Mouse (Mus musculus) testis, adult 2 months (tissue): ENCODE results near the gene Syce1l. TPM values are rescaled to one million over a fixed set of nuclear protein-coding genes. Genes with fewer than 3 reads are reported as not detected.
A peak's percentile ranks its signal among the peaks of the same experiment; 100 is the strongest.

Experiments
- H3K27ac ChIP-seq: fragments of 200-500 bp; 2 replicates; pipeline ENCODE4 v1.5.1; 2012; ENCODE audit warnings: low read depth, low read length; ENCODE audit not compliant: control insufficient read depth, insufficient read depth
- H3K27me3 ChIP-seq: fragments of 200-500 bp; 2 replicates; pipeline ENCODE4 v1.6.1; 2012; ENCODE audit warnings: mild to moderate bottlenecking, low read length, moderate library complexity; ENCODE audit not compliant: control insufficient read depth, insufficient read depth
- H3K36me3 ChIP-seq: fragments of 200-500 bp; 2 replicates; pipeline ENCODE4 v1.6.1; 2012; ENCODE audit warnings: mild to moderate bottlenecking, low read length; ENCODE audit not compliant: control insufficient read depth, insufficient read depth
- H3K4me1 ChIP-seq: fragments of 200-500 bp; 2 replicates; pipeline ENCODE4 v1.6.1; 2012; ENCODE audit warnings: low read length; ENCODE audit not compliant: control insufficient read depth, insufficient read depth
- H3K4me3 ChIP-seq: fragments of 200-500 bp; 2 replicates; pipeline ENCODE4 v1.5.1; 2012; ENCODE audit warnings: low read depth, mild to moderate bottlenecking, low read length, moderate library complexity, mixed read lengths; ENCODE audit not compliant: control insufficient read depth
- CTCF ChIP-seq: fragments of 200-500 bp; IDR thresholded peaks from 2 replicates; pipeline ENCODE4 v1.5.1; 2012; ENCODE audit warnings: low read depth, mild to moderate bottlenecking, inconsistent platforms, low read length, moderate library complexity; ENCODE audit not compliant: control insufficient read depth, insufficient read depth, insufficient replicate concordance
- POLR2A ChIP-seq: fragments of 200-500 bp; IDR thresholded peaks from 2 replicates; pipeline ENCODE4 v1.6.1; 2012; ENCODE audit warnings: low read depth, mild to moderate bottlenecking, inconsistent platforms, low read length, moderate library complexity; ENCODE audit not compliant: control insufficient read depth
- polyA plus RNA-seq: library from polyadenylated mRNA; depleted of rRNA; stranded (reverse); fragments of >200 nt; gene quantifications from 2 replicates; pipeline ENCODE4 v1.2.3, GENCODE M21; 2012

The Syce1l gene
- polyA plus RNA-seq, 1 experiment = 33.3 TPM

DNA sequence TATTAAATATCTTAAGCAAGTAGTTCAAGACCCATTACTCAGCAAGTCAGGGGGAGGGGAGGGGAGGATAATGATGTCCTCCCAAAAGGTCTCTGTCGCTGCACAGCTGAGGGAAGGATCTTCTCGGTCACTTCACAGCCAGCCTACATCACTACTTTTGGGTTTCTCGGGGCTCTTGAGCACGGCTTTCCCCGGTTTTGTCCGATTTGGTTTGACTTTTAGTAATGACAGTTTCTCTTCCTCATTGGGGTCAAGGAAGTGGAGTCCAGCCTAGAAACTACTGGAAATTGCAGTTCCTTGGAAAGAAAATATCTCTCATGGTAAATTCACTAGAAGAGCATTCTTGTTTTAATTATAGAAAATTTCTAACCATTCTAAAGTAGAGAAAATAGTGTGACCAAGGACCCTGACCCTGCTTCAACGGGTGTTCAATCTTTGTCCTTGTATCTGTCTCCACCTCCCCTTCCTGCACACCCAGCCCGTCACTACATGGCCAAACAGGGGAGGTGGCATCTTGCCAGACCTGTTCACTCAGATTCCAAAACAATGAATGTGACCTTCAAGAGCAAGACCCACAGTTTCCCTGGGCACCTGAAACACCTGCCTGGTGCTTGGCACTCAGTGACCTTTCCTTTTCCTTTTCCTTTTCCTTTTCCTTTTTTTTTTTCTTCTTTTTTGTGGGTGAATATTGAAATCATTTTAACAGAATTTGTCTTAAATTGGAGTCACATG, 632 bp downstream of the Syce1l start:
- no peaks in the 10 kb centered on the region for H3K27me3 ChIP-seq
- no peaks in the 10 kb centered on the region; the same call in none of the 2 replicates for H3K36me3 ChIP-seq
- peaks cover 8% of the 10 kb centered on the region for H3K4me1 ChIP-seq
- H3K4me3 ChIP-seq = peak overlapping the region; percentile 74
- no peak overlapping the region for H3K27ac ChIP-seq
- no peak for TF ChIP-seq POLR2A
- no peak for TF ChIP-seq CTCF

DNA sequence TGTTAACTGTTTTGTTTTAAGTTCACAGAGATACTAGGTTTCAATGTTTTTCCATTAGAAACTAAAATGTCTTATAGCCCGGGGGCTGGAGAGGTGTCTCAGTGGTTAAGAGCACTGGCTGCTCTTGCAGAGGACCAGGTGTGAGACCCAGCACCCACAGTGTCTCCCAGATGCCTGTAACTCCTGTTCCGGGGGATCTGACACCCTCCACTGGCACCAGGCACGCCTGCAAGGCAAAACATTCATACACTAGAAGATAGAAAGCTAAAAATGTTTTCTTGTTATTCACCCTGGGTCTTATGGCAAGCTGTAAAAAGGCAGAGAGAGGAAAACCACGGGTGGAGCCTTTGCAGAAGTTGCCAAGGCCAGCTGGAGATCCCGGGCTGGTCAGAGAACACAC, 2.2 kb downstream of the Syce1l start:
- TF ChIP-seq CTCF = no peak
- no peak for TF ChIP-seq POLR2A
- Histone ChIP-seq H3K27me3 (no peaks in the 10 kb centered on the region), H3K36me3 (no peaks in the 10 kb centered on the region; the same call in 1 of the 2 replicates), H3K4me3 (no peak overlapping the region), H3K27ac (no peak overlapping the region), H3K4me1 (peaks cover 8% of the 10 kb centered on the region)

DNA sequence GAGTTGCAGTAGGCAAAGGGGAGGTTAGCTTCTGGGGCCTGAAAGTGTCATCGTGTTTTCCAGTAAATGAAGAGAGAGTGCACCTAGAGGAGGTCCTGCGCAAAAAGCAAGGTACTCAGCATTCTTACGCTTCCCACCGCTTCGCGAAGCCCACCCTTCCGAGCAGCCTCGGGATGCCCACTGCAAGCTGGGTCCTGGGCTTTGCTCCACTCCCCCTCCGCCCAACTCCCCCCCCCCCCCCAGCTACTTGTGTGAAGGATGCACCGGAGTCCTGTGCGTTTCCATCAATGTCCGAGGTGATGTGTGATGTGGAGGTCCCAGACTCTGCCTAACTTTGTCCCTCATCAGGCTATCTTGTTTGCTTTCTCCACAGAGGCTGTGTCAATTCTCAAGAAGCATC, 9.4 kb downstream of the Syce1l start:
- no peaks in the 10 kb centered on the region for H3K4me1 ChIP-seq
- TF ChIP-seq POLR2A = no peak
- TF ChIP-seq CTCF = no peak
- H3K27me3 ChIP-seq = no peaks in the 10 kb centered on the region
- H3K4me3 ChIP-seq = no peak overlapping the region
- H3K27ac ChIP-seq = no peak overlapping the region
- H3K36me3 ChIP-seq = no peaks in the 10 kb centered on the region

DNA sequence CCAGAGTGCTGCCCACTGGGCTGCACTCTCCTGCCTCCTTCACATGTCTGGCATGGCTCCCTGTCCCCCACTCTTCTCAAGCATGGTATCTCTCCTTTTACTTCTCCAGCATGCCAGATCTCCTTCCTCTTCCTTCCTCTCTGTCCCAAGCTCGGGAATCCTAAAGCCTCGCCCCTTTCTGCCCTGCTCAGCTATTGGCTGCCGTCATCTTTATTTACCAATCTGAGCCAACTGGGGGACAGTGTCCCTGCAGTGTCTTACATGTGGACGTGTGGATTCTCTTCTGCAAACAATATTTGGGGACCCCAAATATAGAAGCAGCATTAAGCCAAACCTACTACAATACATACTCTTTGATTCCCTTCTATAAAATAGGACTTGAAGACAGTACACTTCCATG, 10.1 kb downstream of the Syce1l start:
- Histone ChIP-seq H3K27ac (no peak overlapping the region), H3K4me1 (no peaks in the 10 kb centered on the region), H3K27me3 (no peaks in the 10 kb centered on the region), H3K4me3 (no peak overlapping the region), H3K36me3 (no peaks in the 10 kb centered on the region)
- TF ChIP-seq POLR2A (no peak), CTCF (no peak)

DNA sequence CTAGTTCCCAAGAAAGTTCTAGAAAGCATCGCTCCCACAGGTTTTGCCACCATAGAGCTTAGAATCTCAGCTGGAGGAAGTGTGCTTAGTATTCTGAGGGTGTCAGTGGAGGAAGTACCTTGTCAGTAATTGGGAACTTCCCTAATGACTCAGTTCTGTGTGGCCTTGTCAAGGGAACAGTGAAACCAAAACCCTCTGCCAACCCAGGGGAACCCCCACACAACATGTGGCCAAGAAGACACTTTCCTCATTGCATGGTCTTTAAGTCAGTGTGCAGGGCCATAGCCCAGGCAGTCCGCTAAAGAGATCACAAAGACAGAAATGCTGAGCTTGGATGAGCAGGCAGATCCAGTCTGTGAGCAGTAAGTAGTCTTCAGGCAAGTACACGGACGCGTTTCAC, 13.1 kb downstream of the Syce1l start:
- H3K4me1 ChIP-seq = no peaks in the 10 kb centered on the region
- TF ChIP-seq CTCF = no peak
- TF ChIP-seq POLR2A = no peak
- no peaks in the 10 kb centered on the region for H3K27me3 ChIP-seq
- no peak overlapping the region for H3K4me3 ChIP-seq
- no peaks in the 10 kb centered on the region for H3K36me3 ChIP-seq
- H3K27ac ChIP-seq = no peak overlapping the region

DNA sequence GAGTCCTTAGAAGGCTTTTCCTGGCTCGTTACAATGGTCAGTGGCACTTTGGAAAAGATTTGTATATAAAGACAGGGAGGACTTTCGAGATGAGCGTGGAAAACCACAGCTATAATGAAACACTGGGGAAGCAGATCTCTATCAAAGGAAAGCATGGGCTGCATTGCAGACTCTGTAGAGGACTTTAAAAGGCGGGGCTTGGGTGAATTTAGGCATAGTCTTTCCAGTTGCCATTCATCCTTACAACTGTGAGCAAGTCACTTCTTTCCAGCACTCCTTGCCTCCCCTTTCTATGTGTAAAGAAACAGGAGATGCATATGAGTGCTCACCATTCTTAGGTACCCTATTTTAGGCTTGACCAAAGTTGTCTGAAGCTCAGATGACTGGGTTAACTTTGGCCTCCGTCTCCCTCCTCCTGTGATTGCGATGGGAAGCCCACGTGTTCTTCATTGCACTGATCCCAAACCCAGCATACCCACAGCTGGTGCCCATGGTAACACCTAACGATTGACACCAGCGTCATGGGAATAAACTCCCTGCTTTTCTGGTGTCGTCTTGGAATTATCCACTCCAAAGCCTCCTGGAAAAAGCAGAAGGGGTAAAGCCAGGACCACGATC, 13.8 kb downstream of the Syce1l start:
- H3K4me3 ChIP-seq = no peak overlapping the region
- H3K27ac ChIP-seq = no peak overlapping the region
- no peaks in the 10 kb centered on the region for H3K36me3 ChIP-seq
- H3K4me1 ChIP-seq = no peaks in the 10 kb centered on the region
- H3K27me3 ChIP-seq = no peaks in the 10 kb centered on the region
- TF ChIP-seq CTCF (no peak), POLR2A (no peak)

DNA sequence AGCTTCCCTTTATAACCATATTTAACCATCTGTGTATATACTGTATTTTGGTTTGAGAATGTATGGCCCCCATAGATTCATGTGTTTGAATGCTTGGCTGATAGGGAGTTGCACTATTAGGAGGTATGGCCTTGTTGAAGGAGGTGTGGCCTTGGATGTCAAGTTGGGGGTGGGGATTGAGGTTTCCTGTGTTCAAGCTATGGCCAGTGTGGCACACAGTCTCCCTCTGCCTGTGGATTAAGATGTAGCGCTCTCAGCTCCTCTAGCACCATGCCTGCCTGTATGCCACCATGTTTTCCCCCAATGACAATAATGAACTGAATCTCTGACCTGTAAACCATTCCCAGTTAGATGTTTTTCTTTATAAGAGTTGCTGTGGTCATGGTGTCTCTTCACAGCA, 17.1 kb downstream of the Syce1l start:
- H3K27ac ChIP-seq = no peak overlapping the region
- H3K4me1 ChIP-seq = no peaks in the 10 kb centered on the region
- H3K36me3 ChIP-seq = no peaks in the 10 kb centered on the region
- H3K4me3 ChIP-seq = no peak overlapping the region
- TF ChIP-seq CTCF (no peak), POLR2A (no peak)
- no peaks in the 10 kb centered on the region for H3K27me3 ChIP-seq

DNA sequence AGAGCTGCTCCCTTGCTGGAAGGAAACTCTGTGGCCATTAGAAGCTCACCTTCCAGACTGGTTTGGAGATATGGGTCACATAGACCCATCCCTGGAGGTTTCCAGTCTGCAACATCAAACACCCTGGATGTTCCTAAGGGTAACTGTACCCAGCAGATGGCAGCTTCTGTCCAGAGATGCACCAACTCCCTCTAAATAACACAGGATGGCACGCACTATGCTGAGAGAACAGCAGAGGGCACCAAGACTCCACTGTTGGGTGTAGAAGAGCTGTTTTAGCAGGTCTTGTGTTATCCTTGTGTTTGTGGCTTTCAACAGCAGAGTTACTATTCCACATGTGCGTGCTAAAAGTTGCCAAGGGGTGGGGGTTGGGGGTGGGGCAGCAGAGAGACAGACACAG, 21.5 kb downstream of the Syce1l start:
- H3K36me3 ChIP-seq = no peaks in the 10 kb centered on the region
- no peak overlapping the region for H3K27ac ChIP-seq

More for the DNA sequence above, 21.5 kb downstream of the Syce1l start:
- no peak overlapping the region for H3K4me3 ChIP-seq
- H3K4me1 ChIP-seq = no peaks in the 10 kb centered on the region
- TF ChIP-seq POLR2A = no peak
- peak; percentile 56; the same call in 1 of the 2 replicates for TF ChIP-seq CTCF
- no peaks in the 10 kb centered on the region for H3K27me3 ChIP-seq
